Comparison of ENCODE assay signal across 16 mouse cellular contexts in the genomic region with DNA sequence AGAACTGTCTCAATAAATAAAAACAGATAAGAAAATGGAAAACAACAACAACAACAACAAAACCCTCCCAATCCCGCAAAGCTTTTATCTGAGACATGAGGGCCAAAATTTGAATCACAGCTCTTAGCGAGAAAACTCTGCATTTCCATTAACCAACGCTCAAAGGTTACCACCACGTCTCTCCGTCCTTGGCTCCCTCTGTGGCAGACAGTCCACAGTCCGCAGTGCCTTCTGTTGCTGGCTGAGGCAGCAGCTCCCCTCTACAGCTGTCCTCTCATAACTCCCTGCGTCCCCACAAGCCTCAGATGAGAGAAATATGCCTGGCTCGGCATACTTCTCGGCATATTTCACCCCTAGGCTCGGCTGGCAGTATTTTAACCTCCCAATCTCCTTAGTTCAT.
DNase-seq lines count a peak whose midpoint lies in the region; ATAC-seq lines count a peak whose summit lies in the region.
"Had no signal": no experiment of that assay in that cellular context is flagged by ENCODE, and none has a peak within 500 bp of the region (broad histone marks: within the 10 kb centered on the region; RNA-seq: fewer than 3 reads in every experiment).

No protein-coding gene starts in this region.

- DNase-seq in heart, adult 11 months, result peak; percentile 46
- DNase-seq in heart, adult 9 months (ENCODE audit: low spot score in 2 of 2), result no peak
- DNase-seq in kidney, adult 18-20 months, result peak; percentile 27
- DNase-seq in kidney, postnatal 14 days, result no peak
- DNase-seq in kidney, postnatal 36 days, result peak; percentile 52 to 55
- DNase-seq: adrenal gland, postnatal 25 days; cerebellum, adult 2 months; cerebellum, postnatal 10 days; forebrain, postnatal 0 days; gastrocnemius, postnatal 14 days; heart, postnatal 10 days had no signal

- H3K36me3 ChIP-seq in kidney, embryonic 15.5 days, result no peaks in the 10 kb centered on the region
- H3K36me3 ChIP-seq: embryonic facial prominence, embryonic 10.5 days had no signal

- H3K9ac ChIP-seq in kidney, embryonic 15.5 days, result no peak overlapping the region
- H3K9ac ChIP-seq: forebrain, embryonic 13.5 days; forebrain, postnatal 0 days; hindbrain, embryonic 14.5 days had no signal

- H3K4me3 ChIP-seq in kidney, embryonic 15.5 days (replicated peaks), result no peak overlapping the region
- H3K4me3 ChIP-seq in brown adipose tissue, adult 24 weeks (ENCODE audit: insufficient read depth, low read depth, low read length), result peak overlapping the region; percentile 12; the same call in 1 of the 2 replicates
- H3K4me3 ChIP-seq: embryonic facial prominence, embryonic 10.5 days; forebrain, embryonic 13.5 days had no signal

- H3K4me1 ChIP-seq in kidney, embryonic 15.5 days, result peaks cover 15% of the 10 kb centered on the region
- H3K4me1 ChIP-seq in brown adipose tissue, adult 24 weeks (ENCODE audit: control insufficient read depth, insufficient read depth, insufficient read length, low read length), result no peaks in the 10 kb centered on the region

- no peaks in the 10 kb centered on the region for H3K27me3 ChIP-seq in kidney, embryonic 15.5 days
- H3K27me3 ChIP-seq: forebrain, embryonic 13.5 days had no signal

- no peak for ATAC-seq in kidney, embryonic 15.5 days (replicated peaks; ENCODE audit: low FRiP score)
- ATAC-seq: forebrain, embryonic 13.5 days; forebrain, postnatal 0 days had no signal

- 80% methylated on average over 10 of the region's 10 CpGs for WGBS in kidney, embryonic 15.5 days

- H3K4me2 ChIP-seq in kidney, embryonic 15.5 days, result no peak overlapping the region
- H3K4me2 ChIP-seq: forebrain, embryonic 13.5 days; hindbrain, embryonic 14.5 days had no signal

- H3K9me3 ChIP-seq in kidney, embryonic 15.5 days (replicated peaks), result no peaks in the 10 kb centered on the region
- H3K9me3 ChIP-seq: embryonic facial prominence, embryonic 10.5 days; forebrain, embryonic 13.5 days had no signal

- H3K27ac ChIP-seq in kidney, embryonic 15.5 days, result no peak overlapping the region
- peak overlapping the region; percentile 97 for H3K27ac ChIP-seq in brown adipose tissue, adult 24 weeks (replicated peaks; ENCODE audit: low read depth, low read length)
- H3K27ac ChIP-seq: embryonic facial prominence, embryonic 10.5 days; forebrain, embryonic 13.5 days; hindbrain, embryonic 14.5 days had no signal

Comparison
In these comparisons a context has a peak if more than half of its experiments do, and no peak if none do; other contexts are left out.
1. DNase-seq: peak in heart, adult 11 months (single experiment), kidney, adult 18-20 months (single experiment) and kidney, postnatal 36 days (2 of 2); none in heart, adult 9 months (0 of 2) and kidney, postnatal 14 days (single experiment).